14 mouse cellular contexts compared by ENCODE assay signal in the genomic region with DNA sequence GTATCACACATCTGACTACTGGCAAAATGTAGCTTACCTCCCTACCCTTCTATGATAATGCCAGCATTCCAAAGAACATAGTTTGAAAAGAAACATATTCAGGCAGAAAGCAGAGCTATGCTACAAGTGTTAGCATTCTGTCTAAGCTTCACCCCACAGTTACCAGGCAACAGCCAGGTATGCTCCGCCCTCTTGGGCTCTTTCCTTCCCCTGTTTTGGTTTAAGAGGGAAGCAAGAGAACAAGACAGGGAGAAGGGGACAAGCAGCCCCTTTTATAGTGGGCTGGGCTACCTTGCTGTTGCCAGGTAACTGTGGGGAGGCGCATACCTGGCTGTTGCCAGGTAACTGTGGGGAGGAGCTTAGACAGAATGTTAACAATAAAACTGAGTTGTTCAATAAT. TPM values are rescaled to one million over a fixed set of nuclear protein-coding genes. Genes with fewer than 3 reads are reported as not detected.
"Had no signal": no experiment of that assay in that cellular context is flagged by ENCODE, and none has a peak within 500 bp of the region (broad histone marks: within the 10 kb centered on the region; RNA-seq: fewer than 3 reads in every experiment).

No protein-coding gene starts in this region.

- H3K27ac ChIP-seq: kidney, embryonic 15.5 days; limb, embryonic 13.5 days; liver, embryonic 15.5 days; neural tube, embryonic 12.5 days had no signal

- H3K4me3 ChIP-seq: kidney, embryonic 15.5 days; limb, embryonic 13.5 days; liver, embryonic 15.5 days; neural tube, embryonic 12.5 days had no signal

- H3K36me3 ChIP-seq: kidney, embryonic 15.5 days; limb, embryonic 13.5 days; liver, embryonic 15.5 days; neural tube, embryonic 12.5 days had no signal

- H3K27me3 ChIP-seq: neural tube, embryonic 12.5 days had no signal

- DNase-seq: kidney, adult 2 months; kidney, postnatal 14 days; left cerebral cortex, postnatal 4 days; midbrain, embryonic 14.5 days; right cerebral cortex, postnatal 4 days; spleen, adult 18-20 months; thymus, postnatal 36 days had no signal

- H3K4me1 ChIP-seq: liver, embryonic 15.5 days had no signal

- ATAC-seq: intestine, embryonic 16.5 days had no signal

RNA-seq across cellular contexts. Expression of a gene that starts 4.0 kb away (rescaled TPM):
- total RNA-seq: megakaryocyte-erythroid progenitor cell, adult 5-6 weeks; monocyte, adult 5-6 weeks had no signal
